Mouse (Mus musculus): ENCODE data around the gene Adgrg3.

The Adgrg3 gene

DNA sequence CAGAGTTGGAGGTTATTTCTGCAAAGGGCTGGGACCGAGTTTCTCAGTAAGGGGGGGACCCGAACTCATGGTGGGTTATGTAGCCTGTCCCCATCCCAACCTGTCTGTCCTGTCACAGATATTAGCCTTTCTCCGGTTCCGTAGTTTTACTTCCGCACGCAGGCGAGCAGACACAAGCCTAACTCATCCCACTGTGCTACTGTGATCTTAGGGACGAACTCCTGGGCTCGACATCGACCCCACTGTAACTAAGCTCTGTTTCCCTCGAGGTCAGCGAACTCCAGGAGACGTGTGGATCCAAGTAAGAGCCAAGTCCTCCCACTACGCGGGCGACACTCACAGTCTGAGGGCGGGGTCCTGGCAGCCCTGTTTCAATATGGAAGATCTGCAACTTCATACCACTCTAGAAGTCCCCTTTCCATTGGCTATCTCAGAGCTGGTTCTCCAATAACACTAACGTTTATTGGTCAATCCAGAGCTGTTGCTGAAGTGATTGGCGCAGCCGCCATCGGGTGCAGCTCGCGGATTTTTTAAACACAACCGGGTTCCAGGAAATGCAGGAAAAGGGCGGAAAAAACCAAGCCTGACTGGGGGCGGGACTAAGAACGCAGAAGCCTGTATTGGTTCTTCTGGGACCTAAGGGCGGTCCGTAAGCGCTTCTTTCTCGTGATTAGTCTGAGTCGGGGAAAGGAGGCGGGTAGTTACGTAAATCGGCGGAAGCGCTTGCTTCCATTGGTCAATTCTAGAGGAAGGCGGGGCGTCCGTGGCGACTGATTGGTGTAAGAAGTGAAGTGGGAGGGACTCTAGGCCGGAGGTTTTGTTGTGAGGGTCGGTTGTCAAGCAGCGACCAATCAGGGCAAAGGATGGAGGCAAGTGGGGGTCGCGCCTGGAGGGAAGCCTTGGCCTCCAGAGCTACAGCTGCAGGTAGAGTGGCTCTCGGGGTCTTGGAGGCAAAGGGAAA, 63.2 kb downstream of the Adgrg3 start, which contains the start of gene Katnb1:
Gene Katnb1 (plus strand): TSS at position 806 of the 961 bp plus-strand sequence.
- DNase-seq (ENCODE audit: low read depth, low spot score): peak; percentile 100

DNA sequence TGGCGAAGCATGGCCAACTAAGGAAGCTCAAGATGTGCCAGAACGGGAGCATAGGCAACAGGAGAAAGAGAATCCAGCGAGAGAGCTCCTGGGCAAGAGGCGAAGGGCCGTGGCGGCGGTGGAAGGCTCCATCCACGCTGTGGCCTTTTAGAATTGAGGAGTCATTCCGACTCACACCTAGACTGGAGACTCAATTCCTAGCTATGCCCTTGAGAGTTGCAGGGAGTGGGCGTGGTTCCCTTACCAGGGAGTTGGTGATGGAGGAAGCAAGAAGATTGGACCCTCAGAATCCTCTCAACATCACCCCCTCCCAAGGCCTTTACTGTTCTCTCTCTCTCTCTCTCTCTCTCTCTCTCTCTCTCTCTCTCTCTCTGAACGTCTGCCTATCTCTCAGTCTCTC, 64.2 kb downstream of the Adgrg3 start:
- peak; percentile 61 for DNase-seq (ENCODE audit: low read depth, low spot score)

DNA sequence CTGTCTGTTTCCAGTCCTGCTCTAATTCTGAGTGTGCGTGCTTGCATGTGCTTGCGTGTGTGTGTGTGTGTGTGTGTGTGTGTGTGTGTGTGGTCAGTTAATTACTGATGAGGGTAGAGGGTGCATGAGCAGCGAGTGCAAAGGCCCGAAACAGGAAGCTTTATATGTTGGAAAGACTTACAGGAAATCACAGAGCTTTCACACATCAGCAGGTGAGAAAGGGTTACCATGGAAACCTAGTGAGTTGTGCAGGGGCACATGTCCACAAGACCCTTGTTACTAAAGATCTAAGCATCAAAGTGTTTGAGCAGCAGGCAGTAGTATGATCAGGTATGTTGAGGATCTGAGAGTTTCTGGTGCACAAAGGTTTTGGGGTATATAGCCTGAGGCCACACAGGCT, 66.8 kb downstream of the Adgrg3 start:
- no peak for DNase-seq (ENCODE audit: low read depth, low spot score)

DNA sequence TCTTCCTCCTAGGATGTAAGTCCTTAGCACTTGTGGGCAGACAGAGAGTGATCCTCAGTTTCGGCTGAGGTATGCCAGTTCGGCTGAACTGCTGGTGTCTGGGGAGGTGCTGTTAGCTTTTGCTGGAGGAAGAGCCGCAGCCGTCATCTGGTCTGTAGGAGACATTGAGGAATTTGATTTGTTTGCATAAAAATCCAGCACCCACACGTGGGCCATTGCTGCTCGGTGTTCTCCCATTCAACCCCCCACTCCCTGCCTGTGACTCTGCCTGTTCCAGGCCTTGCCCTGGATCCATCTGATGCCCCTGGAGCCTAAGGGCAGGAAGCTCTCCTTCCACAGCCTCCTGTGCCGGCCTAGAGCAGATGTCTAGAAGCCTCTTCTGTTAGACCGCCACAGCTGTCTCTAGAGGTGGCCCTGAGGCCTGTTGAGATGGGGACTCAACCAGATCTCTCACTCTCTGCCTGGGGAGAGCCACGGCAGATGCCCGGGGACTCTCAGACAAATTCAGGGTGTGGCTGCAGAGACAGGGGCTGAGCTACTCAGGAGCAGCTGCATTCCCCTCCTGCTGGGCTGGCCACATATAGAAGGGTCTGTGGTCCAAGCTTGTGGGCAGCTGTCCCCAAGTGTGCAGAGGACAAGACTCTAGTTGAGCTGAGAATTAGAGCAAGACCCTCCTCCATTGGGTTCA, 67.4 kb downstream of the Adgrg3 start:
- DNase-seq (ENCODE audit: low read depth, low spot score): no peak

DNA sequence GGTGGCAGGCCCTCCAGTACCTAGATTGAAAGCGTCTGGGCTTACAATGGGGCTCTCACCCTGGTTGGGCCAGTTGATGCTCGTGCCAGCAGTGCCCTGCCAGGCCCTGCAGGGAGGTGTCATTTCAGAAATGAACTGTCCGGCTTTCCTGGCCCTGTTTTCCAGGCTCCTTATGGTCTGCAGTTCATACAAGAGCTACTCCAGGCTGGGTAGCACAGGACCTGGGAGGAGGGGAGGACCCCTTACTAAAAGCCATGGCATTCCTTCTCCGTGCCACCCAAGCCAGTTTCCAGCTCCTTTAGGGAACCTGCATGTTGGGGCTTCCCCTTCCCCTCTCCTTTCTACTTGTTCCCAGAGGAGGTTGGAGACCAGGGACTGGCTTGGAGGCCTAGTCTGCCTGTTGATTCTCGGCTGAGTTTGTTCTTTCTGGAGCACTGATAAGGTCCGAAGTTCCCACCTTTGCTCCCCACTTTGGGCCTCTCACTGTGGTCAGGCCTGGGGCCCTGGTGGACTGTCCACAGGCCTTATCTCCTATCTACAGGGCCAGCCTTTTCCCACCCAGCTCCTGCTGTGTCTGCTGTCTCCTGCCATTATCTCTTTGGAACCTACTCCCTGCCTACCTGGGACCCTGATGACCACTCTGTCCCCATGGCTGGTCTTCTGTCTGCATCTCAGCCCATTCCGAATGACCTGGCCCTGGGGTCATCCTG, 68.1 kb downstream of the Adgrg3 start:
- DNase-seq (ENCODE audit: low read depth, low spot score): no peak

DNA sequence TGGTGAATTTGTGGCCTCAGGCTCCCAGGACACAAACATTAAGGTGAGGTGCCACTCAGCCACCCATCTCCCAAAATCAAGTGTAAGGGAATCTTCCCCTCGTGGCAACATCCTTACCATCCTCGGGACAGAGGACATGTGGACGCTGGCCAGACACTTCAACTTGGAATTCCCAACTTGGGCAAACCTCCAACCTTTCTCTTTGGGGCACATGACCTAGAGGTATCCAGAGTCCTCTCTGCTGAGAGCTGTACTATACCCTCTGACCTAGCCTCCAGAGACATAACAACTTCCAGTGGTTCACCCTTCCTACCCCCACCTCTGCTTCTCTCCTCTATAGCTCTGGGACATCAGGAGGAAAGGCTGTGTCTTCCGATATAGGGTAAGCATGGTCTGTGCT, 76.1 kb downstream of the Adgrg3 start:
- no peak for DNase-seq (ENCODE audit: low read depth, low spot score)

Measured in 3T3-L1 (cell line).